Mouse (Mus musculus) testis, adult 2 months (tissue): ENCODE results near the gene Gpatch2. TPM values are rescaled to one million over a fixed set of nuclear protein-coding genes. Genes with fewer than 3 reads are reported as not detected.

ENCODE experiments used
- H3K27ac ChIP-seq: fragments of 200-500 bp; 2 replicates; pipeline ENCODE4 v1.5.1; 2012; ENCODE audit warnings: low read depth, low read length; ENCODE audit not compliant: control insufficient read depth, insufficient read depth
- H3K27me3 ChIP-seq: fragments of 200-500 bp; 2 replicates; pipeline ENCODE4 v1.6.1; 2012; ENCODE audit warnings: mild to moderate bottlenecking, low read length, moderate library complexity; ENCODE audit not compliant: control insufficient read depth, insufficient read depth
- H3K36me3 ChIP-seq: fragments of 200-500 bp; 2 replicates; pipeline ENCODE4 v1.6.1; 2012; ENCODE audit warnings: mild to moderate bottlenecking, low read length; ENCODE audit not compliant: control insufficient read depth, insufficient read depth
- H3K4me1 ChIP-seq: fragments of 200-500 bp; 2 replicates; pipeline ENCODE4 v1.6.1; 2012; ENCODE audit warnings: low read length; ENCODE audit not compliant: control insufficient read depth, insufficient read depth
- H3K4me3 ChIP-seq: fragments of 200-500 bp; 2 replicates; pipeline ENCODE4 v1.5.1; 2012; ENCODE audit warnings: low read depth, mild to moderate bottlenecking, low read length, moderate library complexity, mixed read lengths; ENCODE audit not compliant: control insufficient read depth
- CTCF ChIP-seq: fragments of 200-500 bp; IDR thresholded peaks from 2 replicates; pipeline ENCODE4 v1.5.1; 2012; ENCODE audit warnings: low read depth, mild to moderate bottlenecking, inconsistent platforms, low read length, moderate library complexity; ENCODE audit not compliant: control insufficient read depth, insufficient read depth, insufficient replicate concordance
- POLR2A ChIP-seq: fragments of 200-500 bp; IDR thresholded peaks from 2 replicates; pipeline ENCODE4 v1.6.1; 2012; ENCODE audit warnings: low read depth, mild to moderate bottlenecking, inconsistent platforms, low read length, moderate library complexity; ENCODE audit not compliant: control insufficient read depth
- polyA plus RNA-seq: library from polyadenylated mRNA; depleted of rRNA; stranded (reverse); fragments of >200 nt; gene quantifications from 2 replicates; pipeline ENCODE4 v1.2.3, GENCODE M21; 2012; rRNA removed

The Gpatch2 gene
- polyA plus RNA-seq, 1 experiment, result 31.9 TPM

GRCm38 (mm10) chr1:187373506-187373905, 158.2 kb downstream of the Gpatch2 start:
- H3K4me1 ChIP-seq, result no peaks in the 10 kb centered on the region
- TF ChIP-seq CTCF (no peak), POLR2A (no peak)
- H3K27me3 ChIP-seq, result no peaks in the 10 kb centered on the region
- H3K36me3 ChIP-seq, result no peaks in the 10 kb centered on the region
- no peak overlapping the region for H3K27ac ChIP-seq
- no peak overlapping the region for H3K4me3 ChIP-seq

GRCm38 (mm10) chr1:187374418-187374817, 159.1 kb downstream of the Gpatch2 start:
- Histone ChIP-seq H3K36me3 (no peaks in the 10 kb centered on the region), H3K4me3 (no peak overlapping the region), H3K27ac (no peak overlapping the region), H3K4me1 (no peaks in the 10 kb centered on the region), H3K27me3 (no peaks in the 10 kb centered on the region)
- TF ChIP-seq CTCF (no peak), POLR2A (no peak)

GRCm38 (mm10) chr1:187376946-187377671, 161.8 kb downstream of the Gpatch2 start:
- no peaks in the 10 kb centered on the region for H3K27me3 ChIP-seq
- no peak for TF ChIP-seq POLR2A
- TF ChIP-seq CTCF, result no peak
- H3K36me3 ChIP-seq, result no peaks in the 10 kb centered on the region
- no peak overlapping the region for H3K27ac ChIP-seq
- no peak overlapping the region for H3K4me3 ChIP-seq
- no peaks in the 10 kb centered on the region for H3K4me1 ChIP-seq

- no peak for TF ChIP-seq CTCF
- no peak for TF ChIP-seq POLR2A
Observed at GRCm38 (mm10) chr1:187377865-187378524, 162.7 kb downstream of the Gpatch2 start.

GRCm38 (mm10) chr1:187389476-187389875, 174.2 kb downstream of the Gpatch2 start:
- no peaks in the 10 kb centered on the region for H3K27me3 ChIP-seq
- H3K4me3 ChIP-seq, result no peak overlapping the region
- no peaks in the 10 kb centered on the region for H3K4me1 ChIP-seq
- H3K36me3 ChIP-seq, result no peaks in the 10 kb centered on the region
- no peak overlapping the region for H3K27ac ChIP-seq
- TF ChIP-seq CTCF (no peak), POLR2A (no peak)

More at GRCm38 (mm10) chr1:187377865-187378524, 162.7 kb downstream of the Gpatch2 start:
- Histone ChIP-seq H3K4me3 (no peak overlapping the region), H3K27ac (no peak overlapping the region), H3K36me3 (no peaks in the 10 kb centered on the region), H3K27me3 (no peaks in the 10 kb centered on the region), H3K4me1 (no peaks in the 10 kb centered on the region)

GRCm38 (mm10) chr1:187400834-187401233, 185.5 kb downstream of the Gpatch2 start:
- Histone ChIP-seq H3K27me3 (no peaks in the 10 kb centered on the region), H3K36me3 (no peaks in the 10 kb centered on the region), H3K27ac (no peak overlapping the region), H3K4me1 (no peaks in the 10 kb centered on the region), H3K4me3 (no peak overlapping the region)
- TF ChIP-seq CTCF, result no peak
- no peak for TF ChIP-seq POLR2A

Other genes with a start within 250 kb of the Gpatch2 start
- 68.2 and 77.4 TPM in 2 replicates for gene D1Pas1, start 248.1 kb upstream of the Gpatch2 start, polyA plus RNA-seq
- gene Spata17, start within 50 bp of the Gpatch2 start, polyA plus RNA-seq, result 119 and 144 TPM in 2 replicates